Mouse (Mus musculus): ENCODE data around the gene Prkca. TPM values are rescaled to one million over a fixed set of nuclear protein-coding genes. Genes with fewer than 3 reads are reported as not detected.
A peak's percentile ranks its signal among the peaks of the same experiment; 100 is the strongest.

Gene Prkca
- polyA plus RNA-seq, 1 experiment from 2014 or later = 12.9 TPM

DNA sequence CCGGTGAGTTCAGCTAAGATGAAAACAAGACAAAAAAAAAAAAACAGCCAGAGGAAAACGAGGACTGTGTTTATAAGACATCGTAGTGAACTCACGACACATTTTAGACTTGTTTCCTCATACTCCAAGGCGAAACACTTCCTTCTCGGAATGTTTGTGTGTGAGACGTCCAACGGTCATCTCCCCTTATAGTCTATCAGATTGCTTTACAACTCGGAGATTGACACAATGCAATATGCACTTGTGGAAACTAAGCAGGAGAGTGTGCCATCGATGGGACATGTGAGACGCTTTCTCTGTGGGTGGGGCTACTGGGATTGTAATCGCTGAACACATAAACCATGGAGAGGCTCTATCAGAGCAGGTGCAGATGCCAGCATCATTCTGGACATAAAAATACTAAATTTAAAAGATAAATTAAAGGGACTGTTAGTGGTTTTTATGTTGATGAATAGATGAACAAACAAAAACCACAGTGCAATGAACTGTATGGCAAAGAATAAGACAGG is 49.4 kb downstream of the Prkca start:
- 0 out of 2 replicates have a peak, but pooled peaks cover 8% of the 10 kb centered on the region for H3K4me1 ChIP-seq
- 89% methylated on average over 12 of the region's 12 CpGs for WGBS

DNA sequence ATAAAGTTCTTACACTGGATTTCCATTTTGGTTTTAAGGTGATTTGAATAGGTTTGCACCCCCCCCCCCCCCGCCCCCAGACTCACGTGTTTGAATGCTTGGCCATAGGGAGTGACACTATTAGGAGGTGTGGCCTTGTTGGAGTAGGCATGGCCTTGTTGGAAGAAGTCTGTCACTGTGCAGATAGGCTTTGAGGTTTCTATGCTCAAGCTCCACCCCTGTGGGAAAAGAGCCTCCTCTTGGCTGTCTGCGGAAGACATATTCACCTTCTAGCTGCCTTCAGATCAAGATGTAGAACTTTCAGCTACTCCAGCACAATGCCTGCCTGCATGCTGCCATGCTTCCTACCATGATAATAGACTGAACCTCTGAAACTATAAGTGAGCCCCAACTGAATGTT is 49.9 kb downstream of the Prkca start:
- Histone ChIP-seq H3K4me1 (0 out of 2 replicates have a peak, but pooled peaks cover 8% of the 10 kb centered on the region), H3K27me3 (replicated peaks) (no peaks in the 10 kb centered on the region), H3K36me3 (no peaks in the 10 kb centered on the region), H3K9ac (no peak overlapping the region), H3K9me3 (no peaks in the 10 kb centered on the region), H3K4me3 (no peak overlapping the region), H3K4me2 (no peak overlapping the region), H3K27ac (replicated peaks) (no peak overlapping the region)
- 66% methylated on average over 3 of the region's 3 CpGs for WGBS
- no peak for ATAC-seq (ENCODE audit: extremely low read depth, insufficient number of reproducible peaks, low FRiP score, low TSS enrichment)

More for the DNA sequence above, 49.4 kb downstream of the Prkca start:
- no peaks in the 10 kb centered on the region for H3K27me3 ChIP-seq (replicated peaks)
- no peak overlapping the region for H3K4me2 ChIP-seq
- no peak overlapping the region for H3K27ac ChIP-seq (replicated peaks)
- H3K9ac ChIP-seq = no peak overlapping the region
- no peaks in the 10 kb centered on the region for H3K36me3 ChIP-seq
- H3K4me3 ChIP-seq = no peak overlapping the region
- H3K9me3 ChIP-seq = no peaks in the 10 kb centered on the region
- no peak for ATAC-seq (ENCODE audit: extremely low read depth, insufficient number of reproducible peaks, low FRiP score, low TSS enrichment)

DNA sequence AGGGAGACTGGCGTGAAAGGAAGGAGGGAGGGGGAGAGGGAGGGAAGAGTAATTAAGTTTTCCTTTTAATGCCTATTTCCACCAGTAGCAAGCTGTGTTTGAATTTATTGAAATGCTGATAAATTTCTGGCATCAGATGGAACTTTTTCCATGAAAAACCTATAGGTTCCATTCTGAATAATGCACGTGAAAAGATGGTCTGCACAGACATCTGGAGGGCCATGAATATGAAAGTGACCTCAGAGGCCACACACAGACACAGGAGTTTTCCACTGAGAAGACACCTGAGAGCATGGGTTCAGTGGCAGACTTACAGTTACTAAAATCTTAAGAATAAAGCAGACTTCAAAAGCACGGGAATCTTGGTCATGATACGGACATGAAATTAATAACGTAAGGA is 54.5 kb downstream of the Prkca start:
- WGBS = 82% methylated on average over 5 of the region's 5 CpGs
- H3K36me3 ChIP-seq = no peaks in the 10 kb centered on the region
- no peak overlapping the region for H3K27ac ChIP-seq (replicated peaks)
- no peak overlapping the region for H3K9ac ChIP-seq
- H3K9me3 ChIP-seq = no peaks in the 10 kb centered on the region
- no peak overlapping the region for H3K4me2 ChIP-seq
- H3K4me1 ChIP-seq = peaks cover 35% of the 10 kb centered on the region
- no peaks in the 10 kb centered on the region for H3K27me3 ChIP-seq (replicated peaks)
- H3K4me3 ChIP-seq = no peak overlapping the region
- ATAC-seq (ENCODE audit: extremely low read depth, insufficient number of reproducible peaks, low FRiP score, low TSS enrichment) = no peak

DNA sequence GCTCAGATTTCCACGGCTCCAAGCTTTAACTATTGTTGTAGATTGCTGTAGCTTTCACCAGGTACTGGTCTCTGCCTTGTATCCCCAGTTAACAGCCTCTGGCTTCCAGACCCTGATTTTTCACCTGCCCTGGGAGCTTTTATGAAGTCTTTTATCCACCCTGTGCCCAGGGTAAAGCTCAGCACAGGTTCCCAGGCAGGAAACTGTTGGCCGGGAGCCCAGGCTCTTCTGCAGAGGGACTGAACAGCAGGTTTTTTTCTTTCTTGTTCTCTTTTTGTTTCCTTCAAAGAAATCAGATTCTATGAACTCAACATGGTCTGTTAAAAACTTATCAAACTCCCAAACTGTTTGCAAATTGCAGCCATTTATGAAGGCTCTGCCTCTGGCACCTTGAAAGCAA is 56.4 kb downstream of the Prkca start:
- Histone ChIP-seq H3K36me3 (no peaks in the 10 kb centered on the region), H3K27me3 (replicated peaks) (no peaks in the 10 kb centered on the region), H3K4me2 (peak overlapping the region; percentile 45; the same call in 1 of the 2 replicates), H3K4me3 (no peak overlapping the region), H3K27ac (replicated peaks) (peak overlapping the region; percentile 61), H3K4me1 (peaks cover 49% of the 10 kb centered on the region), H3K9ac (peak overlapping the region; percentile 40; the same call in 1 of the 2 replicates), H3K9me3 (no peaks in the 10 kb centered on the region)
- WGBS = 21% methylated on average over 2 of the region's 2 CpGs
- no peak for ATAC-seq (ENCODE audit: extremely low read depth, insufficient number of reproducible peaks, low FRiP score, low TSS enrichment)

DNA sequence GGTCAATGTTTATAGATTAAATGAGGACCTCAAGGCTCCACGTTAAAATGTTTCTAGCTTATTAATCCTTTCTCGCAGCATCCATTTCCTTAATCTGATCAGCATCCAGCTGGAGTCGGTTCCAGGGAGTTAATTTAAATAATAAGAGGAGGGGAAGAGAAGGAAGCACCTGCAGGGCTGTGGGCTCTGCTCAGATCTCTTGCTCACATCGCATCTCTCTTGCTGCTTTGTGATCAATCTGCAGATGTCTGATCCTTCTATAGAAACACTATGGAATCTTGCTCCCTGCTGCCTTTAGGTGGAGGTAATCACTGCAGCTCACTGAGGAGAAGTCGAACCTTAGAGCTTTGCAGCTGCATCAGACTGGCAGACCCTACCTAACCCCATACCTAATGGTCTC is 58.7 kb downstream of the Prkca start:
- WGBS = 63% methylated on average over 5 of the region's 5 CpGs
- no peaks in the 10 kb centered on the region for H3K27me3 ChIP-seq (replicated peaks)
- no peak overlapping the region for H3K4me3 ChIP-seq
- no peak overlapping the region for H3K4me2 ChIP-seq
- H3K9ac ChIP-seq = no peak overlapping the region
- H3K4me1 ChIP-seq = peaks cover 49% of the 10 kb centered on the region
- no peaks in the 10 kb centered on the region for H3K36me3 ChIP-seq
- ATAC-seq (ENCODE audit: extremely low read depth, insufficient number of reproducible peaks, low FRiP score, low TSS enrichment) = no peak
- no peak overlapping the region for H3K27ac ChIP-seq (replicated peaks)
- H3K9me3 ChIP-seq = no peaks in the 10 kb centered on the region

DNA sequence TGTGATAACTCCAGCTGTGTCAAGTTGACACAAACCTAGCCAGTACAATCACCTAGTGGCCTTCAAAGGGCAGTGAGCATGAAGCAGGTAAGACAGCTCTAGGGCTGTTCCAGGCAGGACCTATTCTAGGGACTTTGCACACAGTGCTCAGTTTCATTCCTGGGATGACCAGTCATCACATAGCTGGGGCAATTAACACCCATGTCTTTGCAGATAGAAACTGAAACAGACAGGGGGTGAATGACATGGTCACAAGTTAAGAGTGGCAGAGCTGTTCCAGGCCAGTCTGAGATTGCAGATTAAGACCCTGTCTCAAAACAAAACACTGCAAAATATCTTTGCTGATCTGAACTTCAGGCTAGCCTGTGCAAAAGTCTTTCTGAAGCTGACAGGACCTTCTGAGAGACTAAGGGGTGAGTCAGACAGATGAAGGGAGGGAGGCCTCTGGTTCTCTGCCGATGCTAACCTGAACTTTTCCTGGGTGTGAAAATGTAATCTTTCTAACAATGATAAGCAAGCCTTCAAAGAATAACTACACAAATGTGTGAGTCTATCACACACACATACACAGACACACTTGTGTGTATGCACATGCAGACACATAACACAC is 60.8 kb downstream of the Prkca start:
- H3K4me3 ChIP-seq = no peak overlapping the region
- no peaks in the 10 kb centered on the region for H3K36me3 ChIP-seq
- no peaks in the 10 kb centered on the region for H3K9me3 ChIP-seq
- no peak overlapping the region for H3K4me2 ChIP-seq
- no peaks in the 10 kb centered on the region for H3K27me3 ChIP-seq (replicated peaks)
- ATAC-seq (ENCODE audit: extremely low read depth, insufficient number of reproducible peaks, low FRiP score, low TSS enrichment) = no peak
- H3K4me1 ChIP-seq = peaks cover 50% of the 10 kb centered on the region
- H3K27ac ChIP-seq (replicated peaks) = peak overlapping the region; percentile 30
- 12% methylated on average over 1 of the region's 1 CpGs for WGBS
- H3K9ac ChIP-seq = no peak overlapping the region; the same call in 1 of the 2 replicates

DNA sequence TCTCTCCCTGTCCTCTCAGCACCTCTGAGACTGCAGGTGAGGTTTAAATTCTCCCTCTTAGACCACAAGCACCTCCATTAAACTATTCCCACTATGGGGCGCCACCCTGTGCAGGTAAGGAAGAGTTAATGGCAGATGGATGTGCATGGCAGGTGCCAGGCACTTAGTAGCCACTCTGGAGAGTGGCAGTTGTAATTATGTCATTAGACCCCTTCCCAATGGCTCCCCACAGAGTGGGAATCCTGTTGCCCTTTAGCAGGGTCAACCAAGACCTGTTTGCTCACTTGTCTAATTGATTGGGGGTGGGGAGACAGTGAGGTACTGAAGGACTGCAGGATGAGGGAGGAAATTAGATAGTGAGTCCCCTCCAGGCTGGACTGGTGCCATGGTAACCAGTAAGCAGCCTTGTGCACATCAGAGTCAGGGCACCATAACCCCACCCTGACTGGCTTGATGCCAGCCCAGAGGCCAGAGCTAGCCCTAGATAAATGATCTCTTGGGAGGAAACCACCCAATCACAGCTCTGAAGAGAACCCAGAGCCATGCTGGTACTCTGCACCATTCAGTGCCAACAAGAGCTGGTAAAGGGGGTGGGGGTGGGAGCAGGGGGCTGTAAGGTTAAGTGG is 63.9 kb downstream of the Prkca start:
- Histone ChIP-seq H3K4me2 (no peak overlapping the region), H3K27me3 (replicated peaks) (no peaks in the 10 kb centered on the region), H3K9me3 (no peaks in the 10 kb centered on the region), H3K27ac (replicated peaks) (no peak overlapping the region), H3K9ac (no peak overlapping the region), H3K4me3 (no peak overlapping the region), H3K4me1 (peaks cover 40% of the 10 kb centered on the region), H3K36me3 (no peaks in the 10 kb centered on the region)
- no peak for ATAC-seq (ENCODE audit: extremely low read depth, insufficient number of reproducible peaks, low FRiP score, low TSS enrichment)
- 92% methylated on average over 1 of the region's 1 CpGs for WGBS

DNA sequence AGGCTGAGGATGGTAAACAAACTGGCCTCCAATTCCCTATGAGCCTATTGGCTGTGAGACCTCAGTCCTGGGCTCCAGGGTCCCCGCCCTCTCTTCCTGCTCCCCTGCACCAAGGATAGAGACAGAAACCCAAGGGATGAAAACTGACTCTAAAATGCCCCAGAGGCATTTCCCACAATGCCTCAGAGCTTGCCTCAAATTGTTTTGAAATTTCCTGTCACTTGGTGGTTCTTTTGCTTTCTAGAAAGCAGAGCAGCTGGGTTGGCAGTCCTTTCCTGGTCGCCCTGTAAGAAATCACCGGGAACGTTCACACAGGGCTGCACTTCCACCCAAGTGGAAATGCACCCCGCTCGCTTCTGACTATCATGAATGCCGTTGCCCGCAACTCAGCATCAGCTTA is 66.6 kb downstream of the Prkca start:
- H3K36me3 ChIP-seq = no peaks in the 10 kb centered on the region
- H3K9ac ChIP-seq = no peak overlapping the region
- H3K4me1 ChIP-seq = peaks cover 49% of the 10 kb centered on the region
- WGBS = 84% methylated on average over 8 of the region's 8 CpGs
- H3K4me3 ChIP-seq = no peak overlapping the region
- H3K9me3 ChIP-seq = no peaks in the 10 kb centered on the region
- H3K27ac ChIP-seq (replicated peaks) = no peak overlapping the region
- no peak overlapping the region for H3K4me2 ChIP-seq
- ATAC-seq (ENCODE audit: extremely low read depth, insufficient number of reproducible peaks, low FRiP score, low TSS enrichment) = no peak
- no peaks in the 10 kb centered on the region for H3K27me3 ChIP-seq (replicated peaks)

DNA sequence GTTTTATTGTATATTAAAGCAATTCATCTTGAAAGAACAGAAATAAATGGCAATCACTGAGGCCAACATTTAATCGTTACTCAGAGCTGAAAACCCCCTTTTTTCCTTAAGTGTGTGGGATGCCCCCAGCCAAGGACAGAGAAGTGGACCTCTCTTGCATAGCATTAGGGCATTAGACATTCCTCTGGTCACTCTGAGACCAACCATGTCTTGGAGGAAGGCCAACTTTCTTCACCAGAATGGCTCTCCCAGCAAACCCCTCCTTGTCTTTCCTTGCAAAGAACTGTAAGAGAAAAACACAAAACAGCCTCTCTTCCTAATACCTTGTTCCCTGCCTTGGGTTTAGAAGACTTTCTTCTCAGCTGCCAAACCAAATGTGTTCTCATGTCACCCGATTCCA is 67.6 kb downstream of the Prkca start:
- no peak for ATAC-seq (ENCODE audit: extremely low read depth, insufficient number of reproducible peaks, low FRiP score, low TSS enrichment)
- Histone ChIP-seq H3K27ac (replicated peaks) (no peak overlapping the region), H3K4me2 (no peak overlapping the region), H3K9me3 (no peaks in the 10 kb centered on the region), H3K36me3 (no peaks in the 10 kb centered on the region), H3K4me1 (peaks cover 56% of the 10 kb centered on the region), H3K4me3 (no peak overlapping the region), H3K27me3 (replicated peaks) (no peaks in the 10 kb centered on the region), H3K9ac (no peak overlapping the region)
- 80% methylated on average over 2 of the region's 2 CpGs for WGBS

DNA sequence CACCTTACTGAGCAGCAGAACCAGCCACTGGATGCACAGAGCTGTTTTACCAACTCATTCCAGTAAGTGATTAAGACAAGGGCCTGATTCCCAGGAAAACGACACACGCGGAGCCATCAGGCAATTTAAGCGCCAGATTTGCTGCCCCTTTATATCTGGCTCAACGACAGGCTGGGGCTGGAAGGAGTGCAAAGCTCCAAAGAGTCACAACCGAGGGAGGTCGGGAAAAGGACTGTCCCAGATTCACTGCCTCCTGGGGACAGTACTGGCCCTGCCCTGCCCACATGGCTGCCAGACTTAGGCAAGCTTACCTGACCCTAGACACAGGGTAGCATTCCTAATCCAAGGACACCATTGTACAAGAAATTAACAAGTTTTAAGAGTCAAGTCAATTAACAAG is 69.7 kb downstream of the Prkca start:
- H3K9ac ChIP-seq = 0 out of 2 replicates have a peak overlapping the region, but pooled peaks have one; percentile 28
- no peaks in the 10 kb centered on the region for H3K27me3 ChIP-seq (replicated peaks)
- 0 out of 2 replicates have a peak overlapping the region, but pooled peaks have one; percentile 7 for H3K27ac ChIP-seq (replicated peaks)
- H3K4me1 ChIP-seq = peaks cover 56% of the 10 kb centered on the region
- 30% methylated on average over 7 of the region's 7 CpGs for whole genome bisulfite sequencing
- no peak for ATAC-seq (ENCODE audit: extremely low read depth, insufficient number of reproducible peaks, low FRiP score, low TSS enrichment)
- no peaks in the 10 kb centered on the region for H3K9me3 ChIP-seq
- H3K36me3 ChIP-seq = no peaks in the 10 kb centered on the region
- no peak overlapping the region for H3K4me2 ChIP-seq
- no peak overlapping the region for H3K4me3 ChIP-seq

DNA sequence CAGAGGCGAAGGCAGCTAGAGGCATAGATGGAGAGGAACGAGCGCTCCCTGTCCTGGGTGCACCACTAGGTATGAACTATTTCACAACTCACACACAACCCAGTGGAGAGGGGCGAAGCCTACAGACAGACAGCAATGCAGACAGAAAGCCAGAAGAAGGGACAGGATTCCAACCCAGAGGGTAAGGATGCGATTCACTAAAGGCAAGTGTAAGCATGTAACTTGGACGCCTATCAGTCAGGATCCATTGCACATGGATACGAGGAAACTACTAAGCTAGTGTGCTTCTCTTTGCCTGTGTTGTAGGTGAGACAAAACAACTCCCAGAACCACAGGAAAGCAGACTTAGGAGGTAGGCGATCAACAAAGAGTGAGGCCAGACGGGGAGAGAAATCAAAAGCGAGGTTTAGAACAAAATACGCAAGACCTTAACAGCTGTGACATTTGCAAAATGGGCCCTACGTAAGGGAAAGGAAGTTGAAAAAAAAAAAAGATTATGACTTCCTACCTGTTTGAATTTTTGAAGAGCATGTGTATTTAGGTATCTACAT is 70.2 kb downstream of the Prkca start:
- no peak overlapping the region for H3K4me3 ChIP-seq
- H3K36me3 ChIP-seq = no peaks in the 10 kb centered on the region
- ATAC-seq (ENCODE audit: extremely low read depth, insufficient number of reproducible peaks, low FRiP score, low TSS enrichment) = no peak
- no peaks in the 10 kb centered on the region for H3K9me3 ChIP-seq
- no peak overlapping the region for H3K27ac ChIP-seq (replicated peaks)
- H3K4me1 ChIP-seq = peaks cover 62% of the 10 kb centered on the region
- H3K4me2 ChIP-seq = no peak overlapping the region
- H3K9ac ChIP-seq = no peak overlapping the region
- WGBS = 88% methylated on average over 12 of the region's 12 CpGs
- H3K27me3 ChIP-seq (replicated peaks) = no peaks in the 10 kb centered on the region
